Mouse (Mus musculus) thymus, postnatal 36 days (tissue): ENCODE measurements at regions not wholly inside any gene's neighbourhood (a gene's known extent, or its start where the extent isn't known, plus 50 kb on each side); places are given as distances from the start of the nearest gene placed in this dataset.

Experiments used
- DNase-seq, 2 experiments: peaks; one replicate each; pipeline ENCODE4 v3.0.0; 2022; ENCODE audit warnings: mixed read lengths in 2 of 2

- no peak for DNase-seq
These were observed 580.2 kb downstream of the Zfp706 start for GRCm38 (mm10) chr15:36427334-36427733.

- no peak for DNase-seq
These were observed 581.7 kb downstream of the Zfp706 start for GRCm38 (mm10) chr15:36425902-36426301.

- DNase-seq = no peak
These were observed 583.5 kb downstream of the Zfp706 start for GRCm38 (mm10) chr15:36424047-36424446.

- no peak for DNase-seq
These were observed 584.8 kb downstream of the Zfp706 start for GRCm38 (mm10) chr15:36422781-36423180.

- no peak for DNase-seq
These were observed 587.6 kb downstream of the Zfp706 start for GRCm38 (mm10) chr15:36419943-36420480.

GRCm38 (mm10) chr15:36417426-36417825 is 590.1 kb downstream of the Zfp706 start:
- DNase-seq = no peak

- DNase-seq = no peak
These were observed 591.9 kb downstream of the Zfp706 start for GRCm38 (mm10) chr15:36415552-36416249.

- DNase-seq = no peak
These were observed 595.6 kb downstream of the Zfp706 start for GRCm38 (mm10) chr15:36412016-36412415.

GRCm38 (mm10) chr15:36405446-36405845 is 602.1 kb downstream of the Zfp706 start:
- no peak for DNase-seq

GRCm38 (mm10) chr15:36403336-36404119 is 604.0 kb downstream of the Zfp706 start:
- no peak for DNase-seq

- DNase-seq = no peak
These were observed 605.5 kb downstream of the Zfp706 start for GRCm38 (mm10) chr15:36402051-36402450.

- no peak for DNase-seq
These were observed 607.2 kb downstream of the Zfp706 start for GRCm38 (mm10) chr15:36400311-36400840.

- no peak for DNase-seq
These were observed 608.1 kb downstream of the Zfp706 start for GRCm38 (mm10) chr15:36399355-36400012.

- no peak for DNase-seq
These were observed 609.2 kb downstream of the Zfp706 start for GRCm38 (mm10) chr15:36398099-36398982.

- peak; percentile 45 to 56 for DNase-seq
These were observed 610.8 kb downstream of the Zfp706 start for GRCm38 (mm10) chr15:36396791-36397190.

- peak; percentile 44 to 59 for DNase-seq
These were observed 611.3 kb downstream of the Zfp706 start for GRCm38 (mm10) chr15:36396245-36396644.

- DNase-seq = no peak
These were observed 611.9 kb downstream of the Zfp706 start for GRCm38 (mm10) chr15:36395672-36396050.

GRCm38 (mm10) chr15:36394914-36395671 is 612.5 kb downstream of the Zfp706 start:
- no peak for DNase-seq

- no peak for DNase-seq
These were observed 617.8 kb downstream of the Zfp706 start for GRCm38 (mm10) chr15:36389775-36390174.

- no peak for DNase-seq
These were observed 626.3 kb downstream of the Zfp706 start for GRCm38 (mm10) chr15:36381228-36381671.
